Mouse (Mus musculus) midbrain, embryonic 11.5 days (tissue): ENCODE measurements around the gene Olfr128. TPM values are rescaled to one million over a fixed set of nuclear protein-coding genes. Genes with fewer than 3 reads are reported as not detected.
"Not testable (repeated sequence)": the region's sequence is repeated elsewhere in the genome, so short reads cannot be mapped to it uniquely, and the experiment has no call there.

Experiments used
- ATAC-seq: fragments of 200-750 bp; cut with Nextera tagmentation; 2 replicates; pipeline ENCODE4 v1.8.0; 2017; ENCODE audit warnings: moderate TSS enrichment, moderate library complexity; ENCODE audit not compliant: low FRiP score
- DNase-seq: peaks from one replicate; pipeline ENCODE4 v3.0.0; 2015; ENCODE audit warnings: low spot score; ENCODE audit errors: missing footprints
- H3K27ac ChIP-seq: fragments of 300-500 bp; sonication (generic); 2 replicates; pipeline ENCODE4 v1.5.1; 2014; ENCODE audit warnings: low read depth, low read length
- H3K27me3 ChIP-seq: fragments of 300-500 bp; sonication (generic); 2 replicates; pipeline ENCODE4 v1.6.1; 2014; ENCODE audit warnings: mild to moderate bottlenecking, low read length, moderate library complexity, mixed read lengths; ENCODE audit not compliant: control insufficient read depth, insufficient read depth
- H3K36me3 ChIP-seq: fragments of 300-500 bp; sonication (generic); 2 replicates; pipeline ENCODE4 v1.6.1; 2014; ENCODE audit warnings: mild to moderate bottlenecking, low read length, moderate library complexity, mixed read lengths; ENCODE audit not compliant: control insufficient read depth, insufficient read depth
- H3K4me1 ChIP-seq: fragments of 300-500 bp; sonication (generic); 2 replicates; pipeline ENCODE4 v1.6.1; 2014; ENCODE audit warnings: low read length; ENCODE audit not compliant: control insufficient read depth, insufficient read depth
- H3K4me2 ChIP-seq: fragments of 300-500 bp; sonication (generic); 2 replicates; pipeline ENCODE4 v1.6.1; 2014; ENCODE audit warnings: mild to moderate bottlenecking, moderate library complexity
- H3K4me3 ChIP-seq: fragments of 300-500 bp; sonication (generic); 2 replicates; pipeline ENCODE4 v1.5.1; 2014; ENCODE audit warnings: low read depth, low read length
- H3K9ac ChIP-seq: fragments of 300-500 bp; sonication (generic); 2 replicates; pipeline ENCODE4 v1.6.1; 2014; ENCODE audit warnings: low read length
- H3K9me3 ChIP-seq: fragments of 300-500 bp; sonication (generic); 2 replicates; pipeline ENCODE4 v1.6.1; 2016; ENCODE audit warnings: low read length; ENCODE audit not compliant: control insufficient read depth
- WGBS: fragments of 180-500 bp; shearing (Covaris S2); extraction: QIAGEN DNeasy Blood & Tissue Kit; methylation state at CpG from one replicate; pipeline ENCODE4 v1.1.7; 2014; 5-methylcytosine and 5-hydroxymethylcytosine counted together
- polyA plus RNA-seq: library from polyadenylated mRNA; unstranded; fragments of >200 nt; fragmentation: Nextera tagmentation; extraction: Ambion mirVana; gene quantifications from 2 replicates; pipeline ENCODE4 v1.2.1, GENCODE M21; 2014

Gene Olfr128
- not detected in 2 replicates for polyA plus RNA-seq

DNA sequence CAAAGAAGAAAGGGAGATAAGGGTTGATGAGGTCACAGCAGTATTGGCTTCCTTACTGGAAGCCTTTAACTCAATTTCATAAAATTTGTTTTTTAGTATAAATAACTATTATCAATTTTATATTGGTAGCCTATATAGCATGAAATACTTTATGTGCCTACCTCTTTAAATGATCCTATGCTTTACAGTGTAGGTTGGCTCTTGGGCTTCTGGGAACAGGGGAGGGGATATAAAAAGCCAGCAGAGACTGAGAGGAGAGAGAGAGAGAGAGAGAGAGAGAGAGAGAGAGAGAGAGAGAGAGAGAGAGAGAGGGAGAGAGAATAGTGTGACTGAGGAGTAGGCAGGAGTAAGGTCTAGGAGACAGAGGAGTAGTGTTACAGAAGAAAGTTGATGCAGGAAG lies at the start of gene Olfr128:
Olfr128 (plus strand) TSS at position 301 of the 400 bp plus-strand sequence.
- DNase-seq (no peak), ATAC-seq (no peak)
- Histone ChIP-seq H3K36me3 (no peaks in the 10 kb centered on the region), H3K4me2 (no peak within 1 kb of the TSS), H3K4me3 (no peak within 1 kb of the TSS), H3K9me3 (no peaks in the 10 kb centered on the region), H3K9ac (no peak within 1 kb of the TSS), H3K27ac (no peak within 1 kb of the TSS), H3K4me1 (no peaks in the 10 kb centered on the region), H3K27me3 (no peaks in the 10 kb centered on the region)

DNA sequence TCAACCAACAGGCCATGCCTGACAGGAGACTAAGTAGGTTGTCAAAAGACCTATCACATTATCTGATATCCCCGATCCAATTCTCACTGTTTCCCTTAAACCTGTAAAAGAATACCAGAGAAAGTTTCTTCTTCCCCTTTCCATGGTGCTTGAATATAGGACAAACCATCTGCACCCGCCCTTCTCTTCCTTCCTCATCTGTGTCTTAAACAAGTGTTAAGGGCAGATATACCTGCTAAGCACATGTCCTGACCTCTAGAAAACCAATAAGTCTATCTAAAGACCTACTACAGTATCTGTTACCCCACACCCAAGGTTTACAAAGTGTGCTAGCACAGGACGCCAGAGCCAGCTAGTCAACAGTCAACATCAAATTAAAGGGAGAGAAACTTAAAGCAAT lies 46.5 kb upstream of the Olfr128 start:
- no peak overlapping the region for H3K4me2 ChIP-seq
- no peak for ATAC-seq
- no peak overlapping the region for H3K27ac ChIP-seq
- DNase-seq = no peak
- H3K36me3 ChIP-seq = no peaks in the 10 kb centered on the region
- 86% methylated on average over 3 of the region's 3 CpGs for WGBS
- H3K27me3 ChIP-seq = no peaks in the 10 kb centered on the region
- H3K4me1 ChIP-seq = no peaks in the 10 kb centered on the region
- no peak overlapping the region for H3K4me3 ChIP-seq
- H3K9me3 ChIP-seq = no peaks in the 10 kb centered on the region
- no peak overlapping the region for H3K9ac ChIP-seq

DNA sequence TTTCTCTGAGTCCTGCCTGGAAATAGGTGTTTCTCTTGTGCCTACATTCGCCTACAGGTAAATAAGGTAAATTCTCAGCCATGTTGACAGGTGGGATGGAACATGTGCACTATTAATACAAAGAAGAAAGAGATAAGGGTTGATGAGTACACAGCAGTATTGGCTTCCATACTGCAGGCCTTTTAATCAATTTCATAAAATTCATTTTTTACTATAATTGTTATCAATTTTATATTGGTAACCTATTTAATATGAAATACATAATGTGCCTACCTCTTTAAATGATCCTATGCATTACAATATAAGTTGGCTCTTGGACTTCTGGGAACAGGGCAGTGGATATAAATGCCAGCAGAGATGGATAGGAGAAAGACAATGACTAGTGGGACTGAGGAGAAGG lies 20.2 kb upstream of the Olfr128 start, which contains the start of gene Olfr127:
Olfr127 (plus strand) TSS at position 301 of the 400 bp plus-strand sequence.
- no peak within 1 kb of the TSS for H3K4me3 ChIP-seq
- H3K36me3 ChIP-seq = no peaks in the 10 kb centered on the region
- H3K4me2 ChIP-seq = no peak within 1 kb of the TSS
- DNase-seq = no peak
- H3K9me3 ChIP-seq = no peaks in the 10 kb centered on the region
- H3K27ac ChIP-seq = no peak within 1 kb of the TSS
- H3K27me3 ChIP-seq = no peaks in the 10 kb centered on the region
- 75% methylated on average over 1 of the region's 1 CpGs for WGBS
- H3K4me1 ChIP-seq = no peaks in the 10 kb centered on the region
- no peak for ATAC-seq
- H3K9ac ChIP-seq = no peak within 1 kb of the TSS

DNA sequence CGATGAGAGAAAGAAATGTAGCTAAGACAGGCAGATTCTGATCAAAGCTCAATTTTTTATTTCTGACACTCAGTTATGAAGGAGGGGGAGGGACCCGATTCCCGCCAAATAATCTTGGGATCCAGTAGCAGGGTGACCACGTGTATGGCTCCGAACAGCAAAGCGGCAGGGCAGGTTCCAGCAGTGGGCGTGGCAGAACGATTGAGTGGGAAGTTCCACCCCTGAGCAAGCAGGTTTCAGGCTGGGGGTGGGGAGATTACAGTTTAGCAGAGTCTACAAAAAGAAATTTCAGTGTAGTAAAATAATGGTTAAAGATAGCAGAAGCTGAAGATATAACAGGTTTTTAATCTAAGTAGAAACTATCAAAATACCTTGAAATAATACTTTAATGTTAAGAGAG lies 13.5 kb upstream of the Olfr128 start:
- WGBS = 80% methylated on average over 8 of the region's 8 CpGs
- not testable (repeated sequence) for ATAC-seq, H3K9ac ChIP-seq, H3K4me2 ChIP-seq, H3K27ac ChIP-seq, H3K27me3 ChIP-seq, H3K4me3 ChIP-seq, H3K4me1 ChIP-seq, H3K36me3 ChIP-seq, DNase-seq, H3K9me3 ChIP-seq

DNA sequence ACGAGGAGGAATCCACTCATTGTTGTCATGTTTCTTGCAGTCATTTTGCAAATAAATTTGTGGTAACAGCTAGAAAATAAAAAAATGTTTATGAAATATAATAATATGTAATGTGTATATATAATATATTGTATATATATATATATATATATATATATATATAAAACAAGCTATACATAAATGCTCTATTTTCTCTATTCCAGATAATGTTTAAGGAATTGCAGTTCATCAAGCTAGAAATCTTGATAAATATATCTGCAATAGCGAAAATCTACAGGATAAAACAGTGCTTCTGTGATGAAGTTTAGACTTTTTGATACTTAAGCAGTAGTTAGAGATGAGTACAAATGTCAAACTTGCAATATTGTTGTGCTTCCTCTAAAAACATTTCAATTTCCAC lies 32.6 kb downstream of the Olfr128 start, which contains the start of gene Olfr761:
Olfr761 (minus strand) TSS at position 101 of the 400 bp plus-strand sequence.
- H3K4me2 ChIP-seq = no peak within 1 kb of the TSS
- H3K9ac ChIP-seq = no peak within 1 kb of the TSS
- H3K4me1 ChIP-seq = no peaks in the 10 kb centered on the region
- no peak within 1 kb of the TSS for H3K27ac ChIP-seq
- 83% methylated on average over 2 of the region's 2 CpGs for WGBS
- no peaks in the 10 kb centered on the region for H3K36me3 ChIP-seq
- no peak within 1 kb of the TSS for H3K4me3 ChIP-seq
- ATAC-seq (no peak), DNase-seq (no peak)
- H3K9me3 ChIP-seq = no peaks in the 10 kb centered on the region
- no peaks in the 10 kb centered on the region for H3K27me3 ChIP-seq

DNA sequence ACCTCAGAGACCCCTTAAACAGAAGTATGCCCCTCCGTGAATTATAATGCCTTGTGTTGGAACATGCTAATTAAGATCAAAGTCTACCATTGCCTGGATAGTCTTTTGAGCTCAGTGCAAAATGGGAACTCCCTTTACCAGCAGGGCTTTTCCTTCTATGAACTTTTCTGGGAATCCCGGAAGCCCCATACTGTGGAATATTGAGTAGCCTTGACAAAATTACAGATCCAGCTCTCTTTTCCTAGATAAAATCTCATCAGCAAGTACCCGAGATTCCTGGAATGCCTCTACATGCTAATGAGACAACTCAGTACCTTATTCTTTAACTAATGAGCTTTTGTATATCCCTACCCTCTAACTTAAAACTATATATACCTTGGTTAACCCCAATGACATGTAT lies 53.2 kb downstream of the Olfr128 start:
- H3K36me3 ChIP-seq = no peaks in the 10 kb centered on the region
- no peak overlapping the region for H3K4me3 ChIP-seq
- DNase-seq = no peak
- H3K27me3 ChIP-seq = no peaks in the 10 kb centered on the region
- 91% methylated on average over 3 of the region's 3 CpGs for WGBS
- ATAC-seq = no peak
- no peak overlapping the region for H3K9ac ChIP-seq
- no peaks in the 10 kb centered on the region for H3K4me1 ChIP-seq
- no peak overlapping the region for H3K27ac ChIP-seq
- no peak overlapping the region for H3K4me2 ChIP-seq
- H3K9me3 ChIP-seq = no peaks in the 10 kb centered on the region

Other genes starting within 250 kb of the Olfr128 start
- gene Olfr119, start 224.0 kb upstream of the Olfr128 start, polyA plus RNA-seq = not detected in 2 replicates
- gene Olfr120, start 198.7 kb upstream of the Olfr128 start, polyA plus RNA-seq = not detected in 2 replicates
- not detected in 2 replicates for gene Olfr121, start 171.7 kb upstream of the Olfr128 start, polyA plus RNA-seq
- not detected in 2 replicates for gene Olfr122, start 151.9 kb upstream of the Olfr128 start, polyA plus RNA-seq
- gene Olfr123, start 127.0 kb upstream of the Olfr128 start, polyA plus RNA-seq = not detected in 2 replicates
- not detected in 2 replicates for gene Olfr124, start 120.7 kb upstream of the Olfr128 start, polyA plus RNA-seq
- not detected in 2 replicates for gene Olfr125, start 87.6 kb upstream of the Olfr128 start, polyA plus RNA-seq
- not detected in 2 replicates for gene Olfr126, start 73.1 kb upstream of the Olfr128 start, polyA plus RNA-seq
- gene Olfr127, start 20.1 kb upstream of the Olfr128 start, polyA plus RNA-seq = not detected in 2 replicates
- gene Olfr761, start 32.5 kb downstream of the Olfr128 start, polyA plus RNA-seq = not detected in 2 replicates
- gene Olfr129, start 139.5 kb downstream of the Olfr128 start, polyA plus RNA-seq = 0.03 TPM in 1 of 2 replicates, not detected in the other
- not detected in 2 replicates for gene Olfr130, start 143.4 kb downstream of the Olfr128 start, polyA plus RNA-seq
- not detected in 2 replicates for gene Olfr131, start 168.1 kb downstream of the Olfr128 start, polyA plus RNA-seq
- not detected in 2 replicates for gene Olfr132, start 214.0 kb downstream of the Olfr128 start, polyA plus RNA-seq
- not detected in 2 replicates for gene Olfr133, start 224.7 kb downstream of the Olfr128 start, polyA plus RNA-seq